Mouse (Mus musculus) c-Kit-positive CD71-positive TER-119-positive erythroid progenitor cells, embryonic 14.5 days (primary cell): Measurements from ENCODE around the gene Dnajc22.
A peak's percentile ranks its signal among the peaks of the same experiment; 100 is the strongest.

Experiments used
- DNase-seq: peaks from one replicate; pipeline ENCODE4 v3.0.0-alpha.2; 2013; ENCODE audit warnings: low spot score

Dnajc22 gene

DNA sequence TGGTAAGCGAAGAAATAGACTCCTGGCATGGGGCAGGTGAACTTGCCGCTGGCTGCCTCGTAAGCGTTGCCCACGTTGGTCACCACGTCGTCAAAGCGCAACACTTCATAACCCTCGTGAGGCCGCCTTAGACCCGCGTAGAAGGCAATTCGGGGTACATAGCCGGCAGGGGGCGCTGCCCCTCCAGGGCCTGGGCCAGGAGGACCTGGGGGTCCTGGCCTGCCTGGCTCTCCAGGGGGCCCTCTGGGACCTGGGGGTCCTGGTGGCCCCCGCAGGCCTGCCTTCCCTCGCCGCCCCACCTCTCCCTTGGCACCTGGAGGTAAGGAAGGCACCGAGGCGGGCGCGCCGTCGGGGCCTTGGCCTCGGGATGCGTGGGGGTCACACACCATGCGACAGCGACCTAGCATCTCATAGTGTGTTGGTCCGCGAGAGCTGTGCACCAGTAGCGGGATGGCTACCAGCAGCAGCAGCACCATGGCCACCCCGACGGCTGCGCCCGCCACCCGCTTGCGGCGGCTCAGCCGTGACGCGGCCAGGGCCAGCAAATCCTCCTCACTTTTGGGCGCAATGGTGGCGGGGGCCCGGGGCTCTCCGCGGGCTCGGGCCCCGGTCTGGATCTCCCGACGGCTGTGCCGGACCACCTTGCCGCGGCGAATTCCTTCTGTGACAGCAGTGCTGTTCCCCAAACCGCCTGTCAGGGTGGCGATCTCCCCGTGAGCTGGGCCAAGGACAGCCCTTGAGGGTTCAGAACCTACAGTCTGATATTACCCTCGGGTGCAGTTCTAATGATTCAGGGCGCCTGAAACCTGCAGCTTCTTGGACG lies 5.5 kb upstream of the Dnajc22 start, which contains the start of gene C1ql4:
Gene C1ql4 (minus strand): TSS at position 565 of the 823 bp plus-strand sequence.
- no peak for DNase-seq

DNA sequence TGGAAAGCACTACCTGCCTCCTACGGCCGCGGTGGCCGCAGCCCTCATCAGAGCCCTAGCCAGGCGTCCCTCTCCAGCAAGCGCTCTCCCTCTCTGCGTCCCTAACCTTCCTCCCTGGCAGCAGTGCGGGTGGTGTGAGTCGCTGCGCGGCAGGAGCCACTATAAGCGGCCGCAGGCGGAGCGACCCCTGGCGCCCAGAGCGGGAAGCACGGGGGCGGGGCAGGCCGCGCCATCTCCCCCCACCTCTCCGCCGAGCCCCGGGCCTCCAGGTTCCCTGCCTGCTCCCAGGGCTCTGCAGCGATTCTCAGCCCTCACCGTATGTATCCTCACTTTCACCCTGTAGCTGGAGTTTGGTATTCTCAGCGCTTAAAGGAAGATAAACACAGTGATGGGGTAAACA lies 4.7 kb upstream of the Dnajc22 start:
- DNase-seq = peak; percentile 49

GRCm38 (mm10) chr15:99089069-99089468 lies 3.9 kb upstream of the Dnajc22 start:
- no peak for DNase-seq

DNA sequence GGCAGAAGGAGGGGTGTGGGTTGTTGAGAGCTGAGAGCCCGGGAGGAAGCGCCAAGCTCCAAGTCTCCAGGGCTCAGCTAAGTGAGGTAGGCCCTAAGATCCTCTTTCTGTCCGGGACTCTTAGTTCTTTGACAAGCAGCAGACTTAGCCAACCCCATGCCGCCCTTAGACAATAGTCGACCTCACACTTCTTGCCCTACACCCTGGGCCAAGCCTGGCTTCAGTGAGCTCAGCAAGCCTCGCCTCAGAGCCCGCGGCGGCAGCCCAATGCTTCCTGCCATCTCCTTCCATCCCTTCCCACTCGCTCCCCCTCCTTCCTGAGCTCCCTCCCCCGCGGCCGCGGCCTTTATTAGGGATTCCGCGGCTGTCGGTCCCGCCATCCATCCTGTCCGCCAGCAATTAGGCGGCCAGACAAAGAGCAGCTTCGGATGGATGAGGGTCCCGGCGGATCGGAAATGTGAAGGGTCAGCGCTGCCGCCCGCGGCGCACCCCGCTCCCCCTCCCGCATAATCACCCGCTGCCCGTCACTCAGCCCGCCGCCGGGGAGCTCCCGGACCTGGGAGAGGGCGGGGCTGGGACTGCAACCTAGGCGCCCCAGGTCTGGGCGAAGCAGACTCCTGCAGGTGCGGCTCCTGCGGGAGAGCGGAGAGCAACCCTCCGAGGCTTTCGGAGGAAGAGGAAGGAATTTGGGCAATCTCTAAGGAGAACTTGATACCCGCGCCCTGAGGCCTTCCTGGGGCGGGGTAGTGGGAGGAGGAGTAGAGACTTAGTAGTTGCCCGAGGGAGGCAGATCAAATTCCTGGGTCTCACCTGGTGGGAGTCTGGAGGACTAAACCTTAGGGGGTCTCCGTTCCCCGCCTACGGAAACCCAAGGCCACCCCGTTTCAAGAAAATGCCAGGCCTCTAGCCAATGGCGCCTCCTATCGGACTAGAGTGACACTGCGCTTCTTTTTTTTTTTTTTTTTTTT lies 605 bp downstream of the Dnajc22 start:
- no peak for DNase-seq

- DNase-seq = no peak
These were observed 1.8 kb downstream of the Dnajc22 start for GRCm38 (mm10) chr15:99094631-99095270.

DNA sequence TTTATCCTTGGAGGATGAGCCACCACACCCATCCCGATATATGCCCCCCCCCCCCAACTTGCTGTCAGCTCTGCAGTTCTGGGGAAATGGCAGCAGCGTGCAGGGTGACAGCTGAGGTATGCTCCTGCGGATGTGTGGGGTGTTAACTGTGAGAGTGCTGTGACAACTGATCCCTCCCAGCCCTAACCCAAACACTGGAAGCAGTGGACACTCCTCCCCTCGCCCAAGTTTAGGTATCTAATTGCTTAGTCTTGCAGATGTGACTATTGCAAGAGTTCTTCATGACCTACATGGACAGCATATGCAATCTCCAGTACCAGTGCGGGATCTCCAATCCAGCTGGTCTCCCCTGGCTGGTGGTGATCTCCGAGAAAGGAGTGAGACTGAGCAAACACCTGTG lies 2.4 kb downstream of the Dnajc22 start:
- no peak for DNase-seq

GRCm38 (mm10) chr15:99096061-99096793 lies 3.3 kb downstream of the Dnajc22 start:
- no peak for DNase-seq

DNA sequence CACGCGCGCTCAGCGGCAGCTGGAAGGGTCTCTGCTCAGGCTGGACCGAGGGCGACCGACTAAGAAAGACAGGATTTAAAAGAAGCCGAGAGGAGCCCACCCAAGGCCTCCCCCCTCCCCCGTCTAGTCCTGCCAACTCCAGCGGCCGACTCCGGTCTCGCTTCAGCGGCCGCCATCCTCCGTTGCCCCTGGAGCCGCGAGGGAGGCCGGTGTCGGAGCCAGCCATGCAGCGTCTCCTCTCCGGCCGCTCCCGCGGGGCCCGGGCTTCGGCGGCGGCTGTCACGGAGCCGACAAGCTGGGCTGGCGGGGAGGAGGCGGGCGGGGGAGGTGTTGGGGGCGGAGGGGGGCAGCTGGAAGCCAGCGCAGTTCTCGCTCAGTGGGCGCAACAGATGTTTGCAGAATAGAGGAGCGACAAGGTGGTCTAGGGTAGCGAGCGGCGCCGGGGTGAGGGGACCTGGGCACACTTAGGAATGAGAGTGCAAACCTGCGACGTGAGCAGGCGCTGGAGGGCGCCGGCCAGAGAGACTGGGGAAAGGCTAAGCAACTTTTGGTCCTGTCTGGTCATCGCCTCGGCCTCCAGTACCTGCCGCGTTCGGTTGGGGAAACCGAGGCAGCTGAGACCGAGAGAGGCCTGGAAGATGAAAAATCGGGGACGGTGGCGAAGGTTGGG lies 4.0 kb downstream of the Dnajc22 start:
- no peak for DNase-seq

GRCm38 (mm10) chr15:99097840-99098492 lies 5.0 kb downstream of the Dnajc22 start:
- no peak for DNase-seq

GRCm38 (mm10) chr15:99098493-99098861 lies 5.5 kb downstream of the Dnajc22 start:
- DNase-seq = no peak

- no peak for DNase-seq
These were observed 6.2 kb downstream of the Dnajc22 start for GRCm38 (mm10) chr15:99099139-99099556.

DNA sequence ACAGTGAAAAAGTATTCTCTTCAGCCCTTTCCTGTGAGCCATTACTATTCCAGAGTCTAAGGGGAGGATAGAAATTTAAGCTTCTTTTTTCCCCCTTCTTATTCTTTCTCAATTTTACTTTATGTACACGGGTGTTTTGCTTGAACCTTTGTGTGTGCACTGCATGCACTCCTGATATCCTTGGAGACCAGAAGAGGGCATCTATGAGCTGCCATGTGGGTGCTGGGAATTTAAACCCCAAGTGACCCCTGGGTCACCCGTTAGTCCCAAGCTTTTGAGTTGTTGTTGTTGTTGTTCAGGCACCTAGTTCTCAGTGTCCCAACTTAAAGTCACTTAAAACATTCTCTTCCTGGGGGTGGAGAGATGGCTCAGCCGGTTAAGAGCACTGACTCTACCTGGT lies 7.0 kb downstream of the Dnajc22 start:
- no peak for DNase-seq

DNA sequence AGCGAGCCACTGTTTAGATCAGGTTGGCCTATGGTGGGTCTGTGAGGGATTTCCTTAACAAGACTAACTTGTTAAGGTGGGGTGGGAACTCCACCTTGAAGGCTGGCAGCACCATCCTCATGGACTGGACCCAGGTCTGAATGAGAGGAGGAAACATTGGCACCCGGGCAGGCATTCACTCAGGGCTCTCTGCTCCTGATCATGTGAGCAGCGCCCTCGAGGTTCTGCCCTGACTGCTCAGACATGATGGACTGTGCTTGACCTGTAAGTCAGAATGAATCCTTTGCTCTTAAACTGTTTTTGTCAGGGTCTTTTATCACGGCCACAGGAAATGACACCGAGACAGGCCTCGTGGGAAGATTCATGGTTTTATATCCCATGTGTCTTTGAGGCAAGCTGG lies 12.3 kb downstream of the Dnajc22 start:
- no peak for DNase-seq

DNA sequence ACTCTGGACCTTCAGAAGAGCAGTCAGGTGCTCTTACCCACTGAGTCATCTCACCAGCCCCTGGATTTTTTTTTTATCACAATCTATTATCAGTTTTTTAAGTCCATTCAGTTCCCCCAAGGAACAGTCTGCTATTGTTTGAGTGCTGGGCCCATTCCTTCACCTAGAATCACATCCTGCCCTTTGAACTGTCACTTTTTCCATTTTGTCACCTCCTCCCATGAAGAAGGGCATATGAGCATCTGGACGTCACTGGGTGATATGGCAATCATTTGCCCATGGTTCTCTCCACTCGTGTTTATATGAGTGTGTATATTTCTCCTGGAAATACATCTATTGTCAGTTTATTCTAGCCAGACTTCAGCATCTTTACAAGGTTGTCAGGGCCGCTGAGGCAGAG lies 14.9 kb downstream of the Dnajc22 start:
- no peak for DNase-seq

DNA sequence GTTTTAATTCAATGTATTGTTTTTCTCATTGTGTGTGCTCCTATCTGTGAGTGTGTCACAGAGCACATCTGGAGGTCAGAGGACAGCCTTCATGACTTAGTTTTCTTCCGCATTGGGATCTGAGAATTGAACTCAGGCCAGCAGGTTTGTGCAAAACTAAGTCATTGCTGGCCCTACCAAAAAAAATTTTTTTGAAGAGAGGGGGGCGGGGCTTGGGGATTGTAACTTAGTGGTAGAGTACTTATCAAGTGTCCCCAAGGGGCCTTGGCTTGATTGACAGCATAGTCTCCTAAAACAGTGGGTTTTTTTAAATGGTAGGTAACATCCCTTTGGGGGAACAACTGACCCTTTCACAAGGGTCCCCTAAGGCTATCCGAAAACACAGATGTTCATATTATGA lies 18.2 kb downstream of the Dnajc22 start:
- DNase-seq = no peak

GRCm38 (mm10) chr15:99111809-99112208 lies 18.8 kb downstream of the Dnajc22 start:
- DNase-seq = no peak

DNA sequence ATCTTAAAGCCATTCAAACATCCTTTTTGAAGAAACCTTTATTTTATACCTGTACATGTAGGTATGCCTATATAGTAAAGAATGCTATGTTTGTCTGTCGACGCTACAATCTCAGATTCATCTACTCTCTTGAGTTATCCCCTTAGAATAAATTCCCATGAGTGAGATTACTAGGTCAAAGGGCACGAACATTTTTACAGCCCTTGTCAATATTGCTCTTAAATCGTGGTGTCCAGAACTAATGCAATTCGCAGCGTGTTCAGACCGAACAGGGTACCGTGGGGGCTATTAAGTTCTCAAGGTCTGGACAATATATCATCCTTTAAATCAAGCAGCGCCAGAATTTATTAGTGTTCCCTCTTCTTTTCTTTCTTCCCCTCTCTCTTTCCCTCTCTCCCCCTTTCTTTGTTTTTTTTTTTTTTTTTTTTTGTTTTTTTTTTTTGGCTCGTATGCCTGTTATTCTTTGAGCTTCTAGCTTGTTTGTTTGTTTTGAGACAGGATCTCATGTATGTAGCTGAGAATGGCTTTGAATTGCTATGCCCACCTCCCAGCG lies 19.9 kb downstream of the Dnajc22 start:
- DNase-seq = no peak

GRCm38 (mm10) chr15:99113396-99113975 lies 20.5 kb downstream of the Dnajc22 start:
- DNase-seq = peak; percentile 35

GRCm38 (mm10) chr15:99114312-99115064 lies 21.5 kb downstream of the Dnajc22 start:
- no peak for DNase-seq
